Mouse (Mus musculus) erythroblast, adult 5-6 weeks (primary cell): Measurements from ENCODE around the gene Pea15a. TPM values are rescaled to one million over a fixed set of nuclear protein-coding genes. Genes with fewer than 3 reads are reported as not detected.
"Not testable (repeated sequence)": the region's sequence is repeated elsewhere in the genome, so short reads cannot be mapped to it uniquely, and the experiment has no call there.

Experiments used
- ATAC-seq: replicated peaks from 2 replicates; pipeline ENCODE4 v1.8.0; 2016; ENCODE audit warnings: moderate number of reproducible peaks, mild to moderate bottlenecking, moderate TSS enrichment, inconsistent platforms; ENCODE audit not compliant: poor library complexity, low FRiP score, severe bottlenecking
- total RNA-seq, 2 experiments: library from RNA; stranded (forward) in 1 of 2; stranded (reverse) in 1 of 2; fragments of 150-400 nt in 1 of 2; fragments of 200-764, 138-1000 nt in 1 of 2; gene quantifications; 2 replicates each; pipeline versions ENCODE4 v1.2.3 to v1.2.4; 2015 to 2017; ENCODE audit warnings: low replicate concordance in 2 of 2

Gene Pea15a
- total RNA-seq (2015; ENCODE audit: low replicate concordance) (2.5 and 3.1 TPM in 2 replicates), total RNA-seq (2017; ENCODE audit: low replicate concordance) (2.6 and 5.4 TPM in 2 replicates)

DNA sequence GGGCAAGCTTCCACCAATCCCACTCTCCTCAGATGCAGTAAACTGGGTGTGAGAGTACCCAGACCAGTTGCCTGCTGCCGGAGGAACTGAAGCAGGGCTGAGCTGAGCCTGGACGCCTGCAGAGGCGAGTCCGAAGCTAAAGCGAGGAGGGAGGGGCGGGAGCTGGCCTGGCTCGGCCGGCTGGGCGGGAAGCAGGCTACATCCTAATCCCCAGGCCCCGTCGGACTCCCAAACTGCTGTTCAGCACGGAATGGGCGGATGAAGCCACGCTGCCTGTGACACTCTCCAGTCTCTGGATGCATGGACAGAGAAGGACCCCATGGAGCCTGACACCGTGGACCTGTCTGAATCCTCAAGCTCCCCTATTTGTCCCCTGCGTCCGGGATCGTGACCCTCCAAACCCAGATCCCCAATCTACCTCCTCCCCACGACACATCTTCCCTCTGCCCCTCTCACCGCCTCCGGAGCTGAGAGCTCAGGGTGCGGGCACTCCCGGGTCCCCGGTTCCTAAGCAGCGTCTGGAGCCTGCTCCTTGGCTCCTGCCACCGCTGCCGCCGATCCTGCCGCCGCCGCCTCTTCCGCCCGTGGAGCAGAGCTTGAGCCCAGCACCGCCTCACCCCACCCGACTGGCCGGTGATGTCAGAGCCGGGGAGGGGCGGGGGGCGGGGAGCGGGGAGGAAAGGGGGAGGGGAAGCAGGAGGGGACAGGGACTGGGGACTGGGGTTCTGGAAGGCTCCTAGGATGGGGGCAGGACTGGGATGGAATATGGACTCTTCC is at the start of gene Pea15a:
TSS of gene Pea15a (minus strand) at position 664 of the 777 bp plus-strand sequence.
- ATAC-seq = no peak

DNA sequence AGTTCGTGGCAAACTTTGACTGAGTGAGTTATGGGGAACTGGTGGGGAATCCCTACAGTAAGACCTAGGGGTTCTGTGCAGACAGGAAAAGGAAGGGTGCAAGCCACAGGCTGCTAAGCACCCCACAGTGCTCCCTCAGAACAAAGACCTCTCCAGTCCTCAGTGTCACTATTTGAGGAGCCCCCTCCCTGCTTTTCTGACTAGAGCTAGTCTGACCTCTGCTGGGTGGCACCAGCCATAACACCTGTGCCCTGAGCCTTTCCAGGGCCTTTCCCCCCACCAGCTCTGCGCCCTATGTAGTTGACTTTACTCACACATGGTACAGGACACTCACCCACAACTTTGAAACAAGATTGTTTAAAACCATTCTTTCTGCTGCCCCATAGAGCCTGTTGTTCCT is 41.1 kb upstream of the Pea15a start:
- ATAC-seq = no peak

DNA sequence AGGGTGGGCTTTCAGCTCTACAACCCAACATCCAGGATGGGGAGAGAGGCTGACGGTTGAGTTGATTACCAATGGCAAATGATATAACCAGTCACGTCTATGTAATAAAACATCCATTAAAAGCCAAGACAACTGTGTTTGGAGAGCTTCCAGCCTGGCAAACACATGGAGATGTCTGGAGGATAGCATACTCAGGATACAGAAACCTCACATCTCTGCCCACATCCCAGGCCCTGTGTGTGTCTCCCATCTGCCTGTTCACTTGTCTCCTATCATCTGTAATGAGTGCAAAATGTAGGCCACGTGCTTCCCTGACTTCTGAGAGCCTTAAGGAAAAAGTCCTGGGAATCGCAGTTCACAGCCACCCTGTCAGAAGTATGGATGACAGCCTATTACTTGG is 40.6 kb upstream of the Pea15a start:
- no peak for ATAC-seq

DNA sequence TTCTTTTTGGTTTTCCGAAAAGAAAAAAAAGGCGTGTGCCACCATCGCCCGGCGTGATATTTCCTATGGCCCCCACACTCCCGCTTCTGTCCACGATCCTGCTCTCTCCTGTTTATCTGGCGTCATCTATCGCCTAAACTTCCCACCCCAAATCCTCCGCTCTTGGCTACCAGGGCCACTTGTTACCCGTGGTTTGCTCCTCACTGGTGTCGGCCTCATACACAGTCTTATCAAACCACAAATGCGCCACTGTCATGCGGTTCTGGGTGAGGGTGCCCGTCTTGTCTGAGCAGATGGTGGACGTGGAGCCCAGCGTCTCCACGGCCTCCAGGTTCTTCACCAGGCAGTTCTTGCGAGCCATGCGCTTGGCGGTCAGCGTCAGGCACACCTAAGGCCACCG is 38.0 kb upstream of the Pea15a start:
- ATAC-seq = not testable (repeated sequence)

DNA sequence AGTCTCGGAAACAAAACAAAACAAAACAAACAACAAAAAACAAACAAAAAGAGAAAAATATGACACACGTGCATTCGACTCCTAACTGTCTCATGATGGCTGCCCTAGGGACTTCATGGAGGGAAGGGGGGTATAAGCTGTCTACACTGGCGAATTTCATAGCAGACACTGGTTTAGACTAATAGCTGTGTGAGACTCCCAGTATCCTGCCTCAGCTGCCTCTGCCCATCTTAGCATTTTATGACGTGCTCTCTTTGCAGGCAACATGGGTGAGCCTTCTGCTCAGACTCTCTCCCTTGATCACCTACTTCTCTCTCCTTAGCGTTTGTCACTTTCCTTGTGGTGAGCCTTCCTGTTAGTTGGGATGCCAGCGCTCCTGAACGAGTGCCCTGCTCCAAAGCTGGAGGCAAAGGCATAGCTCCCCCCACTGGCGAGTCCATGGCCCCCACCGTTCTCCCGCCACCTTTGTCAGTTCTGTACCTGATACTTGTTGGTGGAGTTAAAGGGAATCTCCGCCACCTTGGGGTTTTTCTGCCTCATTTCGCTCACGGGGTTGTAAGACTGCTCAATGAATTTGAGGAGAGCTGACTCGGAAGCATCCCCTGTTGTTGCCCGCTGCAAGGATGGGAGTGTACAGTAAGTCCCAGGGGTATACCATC is 37.1 kb upstream of the Pea15a start:
- ATAC-seq = no peak

DNA sequence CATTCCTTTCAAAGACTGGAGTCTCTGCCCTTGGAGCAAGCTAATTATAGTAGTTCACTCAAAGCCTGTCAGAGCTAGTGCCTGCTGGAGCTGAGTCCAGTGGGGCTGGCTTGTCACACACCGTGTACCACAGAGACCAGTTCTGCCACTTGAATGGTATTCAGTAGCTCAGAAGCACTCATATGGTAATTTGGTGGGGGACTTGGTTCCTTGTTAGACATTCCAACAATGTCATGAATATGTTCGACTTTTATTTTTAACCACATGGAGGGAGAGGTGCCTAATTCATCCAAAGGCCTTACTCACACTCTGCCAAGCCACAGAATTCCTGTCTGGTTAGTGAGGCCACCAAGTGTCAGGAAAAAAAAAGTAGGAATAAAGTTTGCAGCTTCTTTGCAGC is 35.8 kb upstream of the Pea15a start:
- ATAC-seq = no peak

DNA sequence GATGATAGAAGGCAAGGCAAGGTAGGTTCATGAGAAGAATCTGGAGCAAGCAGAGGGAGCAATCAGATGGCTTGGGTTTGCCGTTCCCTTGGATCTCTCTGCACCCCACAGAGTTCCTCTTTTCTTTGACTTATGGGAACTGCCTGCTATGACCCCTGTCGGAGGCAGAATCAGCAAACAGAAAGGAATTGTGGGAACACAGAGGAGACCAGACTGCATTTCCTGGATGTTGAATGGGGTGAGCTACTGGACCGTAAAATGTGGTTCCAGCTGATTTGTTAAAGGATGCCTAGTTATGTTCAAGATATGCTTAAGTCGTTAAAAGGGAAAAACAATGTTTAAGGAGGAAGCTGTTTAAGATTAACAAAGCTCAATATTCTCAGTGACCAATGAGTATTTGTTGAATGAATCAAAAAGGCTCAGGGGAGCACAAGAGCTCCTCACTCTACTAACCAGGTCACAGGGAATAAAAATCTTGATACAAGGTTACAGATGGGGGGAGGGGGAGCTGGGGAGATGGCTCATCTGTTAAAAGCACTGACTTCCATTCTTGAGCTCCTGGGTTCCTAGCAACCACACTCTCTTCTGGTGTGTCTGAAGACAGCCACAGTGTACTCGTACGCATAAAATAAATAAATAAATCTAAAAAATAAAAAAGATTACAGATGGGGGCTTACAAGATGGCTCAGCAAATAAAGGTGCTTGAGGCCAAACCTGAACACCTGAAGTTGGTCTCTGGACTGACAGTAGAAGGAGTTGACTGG is 34.5 kb upstream of the Pea15a start:
- no peak for ATAC-seq

DNA sequence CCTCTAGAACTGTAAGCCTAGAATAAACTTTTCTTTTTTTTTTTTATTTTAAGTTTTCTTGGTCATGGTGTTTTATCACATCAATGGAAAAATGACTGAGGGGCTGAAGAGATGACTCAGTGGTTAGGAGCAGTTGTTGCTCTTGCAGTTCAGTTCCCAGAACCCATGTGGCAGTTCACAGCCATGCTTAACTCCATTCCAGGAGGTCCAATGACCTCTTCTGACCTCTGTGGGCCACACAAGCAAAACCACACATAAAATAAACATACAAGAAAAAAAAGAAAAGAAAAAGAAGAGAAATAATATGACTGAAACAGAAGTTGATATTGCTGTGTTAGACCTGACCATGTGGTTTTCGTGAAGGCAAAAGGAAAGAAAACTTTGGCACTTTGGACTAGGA is 22.6 kb upstream of the Pea15a start:
- no peak for ATAC-seq

DNA sequence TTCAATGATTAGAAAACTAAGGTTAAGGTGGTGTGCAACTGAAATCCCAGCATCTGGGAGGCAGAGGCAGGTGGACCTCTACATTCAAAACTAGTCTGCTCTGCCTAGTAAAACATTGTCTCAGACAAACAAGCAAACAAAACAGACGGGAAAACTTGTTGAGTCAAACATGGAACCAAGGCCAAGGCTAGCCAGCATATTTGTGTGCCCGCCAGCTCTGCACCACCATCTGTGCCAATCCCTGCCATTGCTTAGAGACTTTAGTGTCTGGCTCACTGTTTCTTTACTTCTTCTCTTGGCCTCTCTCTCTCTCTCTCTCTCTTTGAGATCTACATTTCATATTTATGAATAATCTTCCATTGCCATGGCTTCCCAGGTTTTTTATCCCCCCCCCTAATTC is 21.6 kb upstream of the Pea15a start:
- no peak for ATAC-seq

DNA sequence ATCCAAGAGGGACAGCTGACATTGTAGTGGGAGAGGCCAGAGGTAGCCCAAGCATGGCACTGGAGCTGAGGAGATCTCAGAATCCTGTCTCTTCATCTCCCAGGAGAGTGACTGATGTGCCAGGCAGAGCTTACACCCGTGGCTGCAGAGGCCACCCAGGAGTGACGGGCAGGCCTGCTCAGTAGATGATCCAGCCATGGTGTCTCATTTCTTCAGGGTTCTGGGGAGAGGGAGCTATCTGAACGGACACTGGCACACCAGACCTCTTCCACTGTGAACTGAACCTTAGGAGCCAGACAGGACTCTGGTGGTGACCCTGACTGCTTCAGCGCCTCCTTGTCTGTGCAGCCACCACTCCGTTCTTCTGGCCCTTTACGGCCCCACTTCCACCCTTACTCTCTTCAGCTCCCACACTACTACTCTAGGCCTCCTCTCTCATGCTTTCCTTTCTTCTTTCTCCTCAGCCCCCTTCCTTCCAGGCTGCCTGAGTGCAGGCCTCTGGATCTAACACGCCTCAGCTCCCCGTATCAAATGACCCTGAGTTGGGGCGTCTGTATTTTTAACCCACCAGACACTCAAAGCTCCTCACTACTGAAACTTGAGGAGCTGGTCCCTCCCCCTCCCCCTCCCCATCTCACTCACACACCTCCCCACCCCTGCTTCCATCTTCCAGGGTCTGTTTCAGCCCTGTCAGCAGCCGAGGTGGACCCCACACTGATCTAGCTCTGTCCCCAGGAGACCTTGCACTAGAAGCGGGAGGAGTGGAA is 14.9 kb upstream of the Pea15a start:
- ATAC-seq = no peak

DNA sequence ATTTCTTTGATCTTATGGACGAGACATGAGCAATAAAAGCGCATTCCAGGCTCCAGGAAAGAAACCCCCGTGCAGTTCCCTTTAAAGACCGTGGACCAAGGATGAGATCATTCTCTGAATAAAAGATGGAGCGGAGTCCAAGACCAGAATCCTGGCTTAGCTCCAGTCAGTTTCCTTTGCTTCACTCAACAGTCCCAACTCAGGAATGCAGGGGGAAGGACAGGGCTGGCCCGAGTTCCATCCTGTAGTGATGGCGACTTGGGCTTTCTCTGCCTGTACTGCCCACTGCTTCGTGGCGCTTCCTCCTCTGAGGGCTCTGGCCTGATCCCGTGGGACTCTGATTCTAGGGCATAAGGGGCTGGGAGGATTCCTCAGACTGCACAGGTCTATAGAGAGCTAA is 13.8 kb upstream of the Pea15a start:
- no peak for ATAC-seq

DNA sequence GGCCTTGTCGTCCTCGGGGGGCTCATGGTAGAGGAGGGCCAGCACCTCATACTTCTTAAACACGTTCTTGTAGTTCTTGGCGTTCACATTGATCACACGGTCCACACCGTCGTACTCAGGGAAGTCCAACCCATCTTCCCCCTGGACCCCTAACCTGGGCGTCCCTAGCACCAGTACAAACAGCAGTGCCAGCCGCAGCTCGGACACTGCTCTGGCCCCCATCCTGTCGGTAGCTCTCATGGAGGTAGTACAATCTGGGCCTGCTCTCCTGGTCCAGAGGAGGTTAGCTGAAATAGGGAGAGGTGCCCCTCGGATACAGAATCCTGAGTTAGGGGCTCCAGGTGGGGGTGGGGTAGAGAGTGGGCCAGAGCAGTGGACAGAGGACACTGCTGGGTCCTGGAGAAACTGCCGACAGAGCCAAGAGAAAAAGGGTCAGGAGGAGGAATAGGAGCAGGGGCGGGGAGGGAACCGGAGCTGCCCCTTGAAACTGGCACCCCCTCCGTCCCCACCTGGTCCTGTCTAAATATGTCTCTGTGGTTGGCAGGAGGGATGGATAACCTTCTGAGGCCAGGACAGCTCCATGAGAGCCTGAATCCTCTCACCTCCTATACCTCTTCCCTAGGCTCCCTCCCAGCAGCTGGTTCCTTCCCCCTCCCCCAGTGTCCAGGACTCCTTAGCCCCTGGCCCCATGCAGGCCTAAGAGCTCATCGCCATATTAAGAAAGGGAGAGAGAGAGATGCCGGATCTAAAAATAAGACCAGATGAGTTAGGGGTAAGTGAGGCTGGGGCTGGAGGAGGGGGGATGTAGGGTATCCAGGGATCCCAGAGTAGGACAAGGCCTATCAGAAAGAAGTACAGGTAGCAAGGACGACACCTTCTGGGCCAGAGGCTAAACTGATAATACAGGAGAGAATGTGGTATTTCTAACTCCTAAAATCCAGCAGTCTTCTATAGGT is 13.1 kb upstream of the Pea15a start, which contains the start of gene Casq1:
TSS of gene Casq1 (minus strand) at position 418 of the 956 bp plus-strand sequence.
- no peak for ATAC-seq

DNA sequence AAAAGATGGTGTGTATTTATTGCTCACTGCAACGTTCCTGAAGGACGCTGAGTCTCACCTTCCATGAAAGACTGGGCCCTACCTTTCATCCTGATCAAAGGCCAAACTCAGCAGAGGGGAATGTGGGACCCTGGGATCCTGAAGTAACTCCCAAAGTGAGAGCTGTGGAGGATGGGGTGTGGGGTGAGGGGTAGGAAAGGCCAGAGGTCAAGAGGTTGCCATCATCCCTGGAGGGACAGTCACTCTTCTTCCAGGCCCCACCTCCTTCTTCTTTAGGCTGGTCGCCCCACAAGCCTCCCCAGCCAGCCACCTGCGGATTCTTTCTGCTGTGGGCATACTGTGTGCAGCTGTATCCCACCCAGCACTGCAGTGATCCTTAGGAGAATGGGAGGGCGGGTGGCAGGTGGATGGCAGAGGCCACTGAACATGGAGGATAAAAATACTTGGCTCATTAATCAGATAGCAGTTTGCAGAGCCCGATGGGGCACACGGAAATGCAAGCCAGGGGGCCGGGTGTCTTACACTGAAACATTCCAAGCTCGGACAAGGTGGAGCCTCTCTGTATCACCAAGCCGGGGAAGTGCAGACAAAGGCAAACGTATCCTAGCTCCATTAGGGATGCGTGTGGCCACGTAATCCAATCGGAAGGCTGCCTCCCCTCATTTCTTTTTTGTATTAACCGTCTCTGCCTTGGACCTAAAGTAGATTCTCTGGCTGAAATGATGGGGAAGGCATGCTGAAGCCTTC is 11.7 kb upstream of the Pea15a start:
- no peak for ATAC-seq

DNA sequence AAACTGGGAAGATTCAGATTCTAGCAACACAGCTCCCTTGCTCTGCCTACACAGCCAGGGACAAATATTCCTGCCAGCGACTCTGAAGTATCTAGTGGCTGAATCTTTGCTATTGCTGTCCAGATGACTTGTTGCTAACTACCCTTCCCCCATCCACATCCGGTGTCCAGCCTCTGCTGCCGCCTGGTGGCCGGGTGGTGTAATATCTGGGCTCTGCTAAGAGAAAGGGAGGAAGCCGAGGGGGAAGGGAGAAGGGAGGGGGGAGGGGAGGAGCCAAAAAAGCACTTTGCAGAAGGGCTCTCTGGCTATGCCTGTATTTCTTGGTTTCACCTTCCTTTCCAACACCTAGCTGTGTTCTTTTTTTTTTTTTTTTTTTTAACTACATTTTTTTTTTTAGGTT is 10.5 kb upstream of the Pea15a start:
- ATAC-seq = peak; percentile 81

DNA sequence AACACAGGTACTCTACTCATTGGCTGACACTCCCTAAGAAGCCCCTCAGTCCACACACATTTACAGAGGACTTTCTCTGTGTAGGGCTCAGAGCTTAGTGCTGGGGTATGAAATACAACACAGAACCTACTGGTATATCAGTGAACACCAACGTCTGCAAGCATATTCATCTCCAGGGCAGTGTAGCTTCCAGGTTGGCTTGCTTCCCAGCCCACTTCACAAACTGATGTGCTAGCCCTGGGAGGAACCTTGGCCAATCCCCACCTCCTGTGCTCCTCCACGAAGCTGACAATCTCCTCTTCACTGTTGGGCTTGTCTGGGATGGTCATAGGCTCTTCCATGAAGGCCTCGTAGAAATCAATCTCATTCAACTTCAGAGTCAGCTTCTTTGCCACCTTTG is 8.1 kb upstream of the Pea15a start:
- no peak for ATAC-seq

DNA sequence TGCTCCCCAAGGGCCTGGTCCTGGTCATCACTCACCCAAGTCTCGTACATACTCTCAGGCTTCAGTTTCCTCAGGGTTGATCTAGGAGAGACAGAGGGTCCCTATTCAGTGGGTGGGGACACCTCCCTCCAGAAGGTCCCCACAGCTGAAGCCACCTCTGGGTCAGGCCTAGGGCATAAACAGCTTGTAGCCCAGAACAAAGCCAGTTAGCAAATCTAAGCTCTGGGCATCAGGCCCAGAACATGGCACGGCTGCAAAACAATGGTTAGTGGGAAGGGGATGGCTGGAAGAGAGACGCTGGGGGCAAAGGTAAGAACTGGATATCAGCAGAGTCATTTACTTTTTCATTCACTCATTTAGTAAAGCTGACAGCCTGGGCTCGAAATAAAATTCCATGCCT is 7.2 kb upstream of the Pea15a start:
- no peak for ATAC-seq

DNA sequence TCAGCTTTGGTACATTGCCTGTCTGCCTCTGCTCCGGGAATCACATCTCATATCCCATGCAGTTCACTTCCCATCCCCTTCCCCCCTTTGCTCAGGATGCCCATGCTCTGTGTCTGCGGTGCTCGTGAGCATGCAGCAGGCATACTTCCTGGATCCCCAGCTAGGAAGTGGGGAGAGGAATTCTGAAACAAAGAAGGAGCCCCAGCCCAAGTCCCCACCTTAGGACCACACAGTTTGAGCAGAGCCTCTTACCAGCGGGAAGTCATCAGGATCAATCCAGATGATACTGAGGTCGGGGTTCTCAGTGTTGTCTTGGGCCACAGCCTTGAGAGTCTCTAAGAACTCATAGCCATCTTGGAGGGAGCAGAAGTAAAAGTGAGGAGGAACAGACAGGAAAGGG is 6.2 kb upstream of the Pea15a start:
- ATAC-seq = no peak

DNA sequence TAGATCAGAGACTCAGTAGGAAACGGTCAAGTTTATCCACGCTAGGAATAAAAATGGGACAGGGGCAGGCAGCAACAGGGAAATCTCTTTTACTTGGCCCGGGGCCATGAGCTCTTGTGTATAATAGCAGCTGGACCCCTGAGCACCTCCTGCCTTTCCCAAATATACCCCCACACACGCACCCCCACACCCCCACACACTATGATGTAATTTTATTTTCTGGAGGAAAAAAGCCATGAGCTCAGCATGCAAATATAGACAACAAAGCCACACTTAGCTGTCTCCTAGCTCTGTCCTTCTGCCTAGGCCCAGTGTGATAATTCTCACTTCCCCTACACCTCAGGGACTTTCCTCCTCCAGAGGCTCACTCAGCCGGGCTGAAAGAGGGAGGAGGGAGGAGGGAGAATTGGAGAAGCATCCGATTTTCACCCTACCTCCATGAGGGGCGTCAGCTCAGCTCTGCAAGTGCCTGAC is 544 bp upstream of the Pea15a start:
- ATAC-seq = no peak
